Mouse (Mus musculus): ENCODE data around the gene Cdh26. TPM values are rescaled to one million over a fixed set of nuclear protein-coding genes. Genes with fewer than 3 reads are reported as not detected.

Gene Cdh26
- polyA plus RNA-seq, 1 experiment from 2014 or later = 0.07 TPM

GRCm38 (mm10) chr2:178490245-178490920, 60.1 kb downstream of the Cdh26 start:
- no peak for ATAC-seq (ENCODE audit: low read depth)
- H3K4me2 ChIP-seq (ENCODE audit: low read depth, low read length) = no peak overlapping the region
- no peaks in the 10 kb centered on the region for H3K36me3 ChIP-seq (ENCODE audit: control insufficient read depth, insufficient read depth, low read length)
- no peak overlapping the region for H3K27ac ChIP-seq (ENCODE audit: low read depth, low read length)
- no peak overlapping the region for H3K9ac ChIP-seq (replicated peaks; ENCODE audit: low read depth, low read length)
- H3K4me1 ChIP-seq (ENCODE audit: control insufficient read depth, insufficient read depth, low read length) = 0 out of 2 replicates have a peak, but pooled peaks cover 3% of the 10 kb centered on the region
- no peaks in the 10 kb centered on the region for H3K9me3 ChIP-seq (ENCODE audit: control insufficient read depth, low read length)
- H3K4me3 ChIP-seq (ENCODE audit: low read depth, low read length) = no peak overlapping the region
- H3K27me3 ChIP-seq (ENCODE audit: control insufficient read depth, insufficient read depth, low read length) = no peaks in the 10 kb centered on the region
- WGBS = 49% methylated on average over 9 of the region's 9 CpGs

GRCm38 (mm10) chr2:178494066-178494465, 63.7 kb downstream of the Cdh26 start:
- Histone ChIP-seq H3K4me1 (ENCODE audit: control insufficient read depth, insufficient read depth, low read length) (0 out of 2 replicates have a peak, but pooled peaks cover 3% of the 10 kb centered on the region), H3K36me3 (ENCODE audit: control insufficient read depth, insufficient read depth, low read length) (no peaks in the 10 kb centered on the region), H3K27me3 (ENCODE audit: control insufficient read depth, insufficient read depth, low read length) (no peaks in the 10 kb centered on the region), H3K4me2 (ENCODE audit: low read depth, low read length) (no peak overlapping the region), H3K27ac (ENCODE audit: low read depth, low read length) (no peak overlapping the region), H3K9ac (replicated peaks; ENCODE audit: low read depth, low read length) (no peak overlapping the region), H3K4me3 (ENCODE audit: low read depth, low read length) (no peak overlapping the region), H3K9me3 (ENCODE audit: control insufficient read depth, low read length) (no peaks in the 10 kb centered on the region)
- WGBS = 69% methylated on average over 11 of the region's 11 CpGs
- no peak for ATAC-seq (ENCODE audit: low read depth)

GRCm38 (mm10) chr2:178495816-178496215, 65.5 kb downstream of the Cdh26 start:
- H3K4me1 ChIP-seq (ENCODE audit: control insufficient read depth, insufficient read depth, low read length) = 0 out of 2 replicates have a peak, but pooled peaks cover under 1% of the 10 kb centered on the region
- H3K4me3 ChIP-seq (ENCODE audit: low read depth, low read length) = no peak overlapping the region
- no peak overlapping the region for H3K4me2 ChIP-seq (ENCODE audit: low read depth, low read length)
- no peak overlapping the region for H3K9ac ChIP-seq (replicated peaks; ENCODE audit: low read depth, low read length)
- 94% methylated on average over 2 of the region's 2 CpGs for WGBS
- no peak overlapping the region for H3K27ac ChIP-seq (ENCODE audit: low read depth, low read length)
- no peaks in the 10 kb centered on the region for H3K27me3 ChIP-seq (ENCODE audit: control insufficient read depth, insufficient read depth, low read length)
- no peaks in the 10 kb centered on the region for H3K9me3 ChIP-seq (ENCODE audit: control insufficient read depth, low read length)
- no peaks in the 10 kb centered on the region for H3K36me3 ChIP-seq (ENCODE audit: control insufficient read depth, insufficient read depth, low read length)
- no peak for ATAC-seq (ENCODE audit: low read depth)

GRCm38 (mm10) chr2:178497900-178498299, 67.6 kb downstream of the Cdh26 start:
- Histone ChIP-seq H3K4me2 (ENCODE audit: low read depth, low read length) (no peak overlapping the region), H3K27me3 (ENCODE audit: control insufficient read depth, insufficient read depth, low read length) (no peaks in the 10 kb centered on the region), H3K36me3 (ENCODE audit: control insufficient read depth, insufficient read depth, low read length) (no peaks in the 10 kb centered on the region), H3K9me3 (ENCODE audit: control insufficient read depth, low read length) (no peaks in the 10 kb centered on the region), H3K4me3 (ENCODE audit: low read depth, low read length) (no peak overlapping the region), H3K27ac (ENCODE audit: low read depth, low read length) (no peak overlapping the region), H3K4me1 (ENCODE audit: control insufficient read depth, insufficient read depth, low read length) (no peaks in the 10 kb centered on the region), H3K9ac (replicated peaks; ENCODE audit: low read depth, low read length) (no peak overlapping the region)
- ATAC-seq (ENCODE audit: low read depth) = no peak
- WGBS = 78% methylated on average over 1 of the region's 1 CpGs

- Histone ChIP-seq H3K9ac (replicated peaks; ENCODE audit: low read depth, low read length) (no peak overlapping the region), H3K4me1 (ENCODE audit: control insufficient read depth, insufficient read depth, low read length) (no peaks in the 10 kb centered on the region), H3K4me2 (ENCODE audit: low read depth, low read length) (no peak overlapping the region), H3K9me3 (ENCODE audit: control insufficient read depth, low read length) (no peaks in the 10 kb centered on the region), H3K27ac (ENCODE audit: low read depth, low read length) (no peak overlapping the region), H3K27me3 (ENCODE audit: control insufficient read depth, insufficient read depth, low read length) (no peaks in the 10 kb centered on the region), H3K36me3 (ENCODE audit: control insufficient read depth, insufficient read depth, low read length) (no peaks in the 10 kb centered on the region), H3K4me3 (ENCODE audit: low read depth, low read length) (no peak overlapping the region)
- no peak for ATAC-seq (ENCODE audit: low read depth)
- 60% methylated on average over 5 of the region's 5 CpGs for WGBS
Observed at GRCm38 (mm10) chr2:178498409-178498808, 68.1 kb downstream of the Cdh26 start.

- Histone ChIP-seq H3K9me3 (ENCODE audit: control insufficient read depth, low read length) (no peaks in the 10 kb centered on the region), H3K27ac (ENCODE audit: low read depth, low read length) (no peak overlapping the region), H3K36me3 (ENCODE audit: control insufficient read depth, insufficient read depth, low read length) (no peaks in the 10 kb centered on the region), H3K4me1 (ENCODE audit: control insufficient read depth, insufficient read depth, low read length) (no peaks in the 10 kb centered on the region), H3K4me2 (ENCODE audit: low read depth, low read length) (no peak overlapping the region), H3K9ac (replicated peaks; ENCODE audit: low read depth, low read length) (no peak overlapping the region), H3K4me3 (ENCODE audit: low read depth, low read length) (no peak overlapping the region), H3K27me3 (ENCODE audit: control insufficient read depth, insufficient read depth, low read length) (no peaks in the 10 kb centered on the region)
- 81% methylated on average over 10 of the region's 10 CpGs for WGBS
- ATAC-seq (ENCODE audit: low read depth) = no peak
Observed at GRCm38 (mm10) chr2:178502469-178502868, 72.1 kb downstream of the Cdh26 start.

- no peak overlapping the region for H3K9ac ChIP-seq (replicated peaks; ENCODE audit: low read depth, low read length)
- no peak for ATAC-seq (ENCODE audit: low read depth)
- no peaks in the 10 kb centered on the region for H3K4me1 ChIP-seq (ENCODE audit: control insufficient read depth, insufficient read depth, low read length)
- no peaks in the 10 kb centered on the region for H3K36me3 ChIP-seq (ENCODE audit: control insufficient read depth, insufficient read depth, low read length)
- H3K4me3 ChIP-seq (ENCODE audit: low read depth, low read length) = no peak overlapping the region
- WGBS = 75% methylated on average over 12 of the region's 12 CpGs
- H3K27me3 ChIP-seq (ENCODE audit: control insufficient read depth, insufficient read depth, low read length) = no peaks in the 10 kb centered on the region
- H3K27ac ChIP-seq (ENCODE audit: low read depth, low read length) = no peak overlapping the region
- no peak overlapping the region for H3K4me2 ChIP-seq (ENCODE audit: low read depth, low read length)
- H3K9me3 ChIP-seq (ENCODE audit: control insufficient read depth, low read length) = no peaks in the 10 kb centered on the region
Observed at GRCm38 (mm10) chr2:178506056-178506455, 75.7 kb downstream of the Cdh26 start.

- Histone ChIP-seq H3K4me2 (ENCODE audit: low read depth, low read length) (no peak overlapping the region), H3K9me3 (ENCODE audit: control insufficient read depth, low read length) (no peaks in the 10 kb centered on the region), H3K9ac (replicated peaks; ENCODE audit: low read depth, low read length) (no peak overlapping the region), H3K4me3 (ENCODE audit: low read depth, low read length) (no peak overlapping the region), H3K27me3 (ENCODE audit: control insufficient read depth, insufficient read depth, low read length) (no peaks in the 10 kb centered on the region), H3K4me1 (ENCODE audit: control insufficient read depth, insufficient read depth, low read length) (no peaks in the 10 kb centered on the region), H3K27ac (ENCODE audit: low read depth, low read length) (no peak overlapping the region), H3K36me3 (ENCODE audit: control insufficient read depth, insufficient read depth, low read length) (no peaks in the 10 kb centered on the region)
- peak; percentile 56; the same call in 1 of the 2 replicates for ATAC-seq (ENCODE audit: low read depth)
- 45% methylated on average over 6 of the region's 6 CpGs for WGBS
Observed at GRCm38 (mm10) chr2:178507379-178508014, 77.2 kb downstream of the Cdh26 start.

- no peaks in the 10 kb centered on the region for H3K9me3 ChIP-seq (ENCODE audit: control insufficient read depth, low read length)
- H3K4me3 ChIP-seq (ENCODE audit: low read depth, low read length) = no peak overlapping the region
- H3K27me3 ChIP-seq (ENCODE audit: control insufficient read depth, insufficient read depth, low read length) = no peaks in the 10 kb centered on the region
- no peak overlapping the region for H3K9ac ChIP-seq (replicated peaks; ENCODE audit: low read depth, low read length)
- H3K27ac ChIP-seq (ENCODE audit: low read depth, low read length) = no peak overlapping the region
- no peak for ATAC-seq (ENCODE audit: low read depth)
- no peak overlapping the region for H3K4me2 ChIP-seq (ENCODE audit: low read depth, low read length)
- no peaks in the 10 kb centered on the region for H3K36me3 ChIP-seq (ENCODE audit: control insufficient read depth, insufficient read depth, low read length)
- WGBS = 77% methylated on average over 6 of the region's 6 CpGs
- no peaks in the 10 kb centered on the region for H3K4me1 ChIP-seq (ENCODE audit: control insufficient read depth, insufficient read depth, low read length)
Observed at GRCm38 (mm10) chr2:178508279-178508678, 77.9 kb downstream of the Cdh26 start.

Data from neural tube, embryonic 14.5 days (tissue).